Mouse (Mus musculus) myocyte (in vitro differentiated cells): ENCODE measurements around the gene Rps21. TPM values are rescaled to one million over a fixed set of nuclear protein-coding genes. Genes with fewer than 3 reads are reported as not detected.

Experiments
- H3K27me3 ChIP-seq: one replicate; pipeline ENCODE4 v1.6.1; 2011; ENCODE audit not compliant: control insufficient read depth, insufficient read depth, insufficient read length
- H3K36me3 ChIP-seq: one replicate; pipeline ENCODE4 v1.6.1; 2011; ENCODE audit not compliant: control insufficient read depth, insufficient read depth
- H3K4me2 ChIP-seq: one replicate; pipeline ENCODE4 v1.6.1; 2011; ENCODE audit warnings: low read depth, control low read depth
- H3K4me3 ChIP-seq: one replicate; pipeline ENCODE4 v1.5.1; 2011; ENCODE audit warnings: mild to moderate bottlenecking, control low read depth, moderate library complexity
- H3K79me2 ChIP-seq: one replicate; pipeline ENCODE4 v1.6.1; 2011; ENCODE audit not compliant: control insufficient read depth, insufficient read depth
- H3ac ChIP-seq: one replicate; pipeline ENCODE4 v1.6.1; 2011; ENCODE audit not compliant: control insufficient read depth, insufficient read length
- CEBPB ChIP-seq: IDR thresholded peaks from 2 replicates; pipeline ENCODE4 v1.6.1; 2011; ENCODE audit warnings: mild to moderate bottlenecking, moderate library complexity; ENCODE audit not compliant: poor library complexity, insufficient read depth, severe bottlenecking
- E2F4 ChIP-seq: IDR thresholded peaks from one replicate; pipeline ENCODE4 v1.6.1; 2011; ENCODE audit warnings: mild to moderate bottlenecking, control low read depth, moderate library complexity; ENCODE audit not compliant: insufficient read depth
- MAX ChIP-seq: IDR thresholded peaks from one replicate; pipeline ENCODE4 v1.6.1; 2011; ENCODE audit warnings: low read depth, mild to moderate bottlenecking, control low read depth
- MYOD1 ChIP-seq, 3 experiments: IDR thresholded peaks; one replicate each; pipeline ENCODE4 v1.6.1; 2011; ENCODE audit warnings: control low read depth in 2 of 3, low read depth in 2 of 3, mild to moderate bottlenecking in 2 of 3, moderate library complexity in 1 of 3; ENCODE audit not compliant: insufficient read length in 2 of 3, control insufficient read depth in 1 of 3
- MYOG ChIP-seq, 3 experiments: IDR thresholded peaks; one replicate each; pipeline ENCODE4 v1.6.1; 2011; ENCODE audit warnings: control low read depth in 2 of 3, low read depth in 2 of 3, mild to moderate bottlenecking in 2 of 3; ENCODE audit not compliant: insufficient read length in 2 of 3, control insufficient read depth in 1 of 3, insufficient read depth in 1 of 3
- POLR2A ChIP-seq: IDR thresholded peaks from one replicate; pipeline ENCODE4 v1.6.1; 2011; ENCODE audit warnings: low read depth, mild to moderate bottlenecking, control low read depth, moderate library complexity; ENCODE audit not compliant: insufficient read length
- POLR2AphosphoS2 ChIP-seq: IDR thresholded peaks from one replicate; pipeline ENCODE4 v1.6.1; 2011; ENCODE audit warnings: low read depth, control low read depth; ENCODE audit not compliant: insufficient read length
- REST ChIP-seq: IDR thresholded peaks from one replicate; pipeline ENCODE4 v1.6.1; 2011; ENCODE audit warnings: mild to moderate bottlenecking, control low read depth, moderate library complexity; ENCODE audit not compliant: insufficient read depth, insufficient read length
- SRF ChIP-seq: IDR thresholded peaks from one replicate; pipeline ENCODE4 v1.6.1; 2011; ENCODE audit warnings: low read depth; ENCODE audit not compliant: control insufficient read depth, insufficient read length
- TCF12 ChIP-seq: IDR thresholded peaks from one replicate; pipeline ENCODE4 v1.6.1; 2011; ENCODE audit warnings: mild to moderate bottlenecking, control low read depth; ENCODE audit not compliant: poor library complexity, insufficient read depth, severe bottlenecking
- TCF3 ChIP-seq: IDR thresholded peaks from one replicate; pipeline ENCODE4 v1.6.1; 2011; ENCODE audit warnings: low read depth, control low read depth; ENCODE audit not compliant: insufficient read length
- USF1 ChIP-seq: IDR thresholded peaks from one replicate; pipeline ENCODE4 v1.6.1; 2011; ENCODE audit warnings: low read depth, mild to moderate bottlenecking, control low read depth, moderate library complexity
- polyA plus RNA-seq: library from polyadenylated mRNA; unstranded; fragments of >200 nt; fragmentation: generic; extraction: Trizol; gene quantifications from one replicate; pipeline ENCODE4 v1.2.1, GENCODE M21; 2012; ENCODE audit warnings: missing spikeins

The Rps21 gene
- polyA plus RNA-seq, 1 experiment = 3,913 TPM

DNA sequence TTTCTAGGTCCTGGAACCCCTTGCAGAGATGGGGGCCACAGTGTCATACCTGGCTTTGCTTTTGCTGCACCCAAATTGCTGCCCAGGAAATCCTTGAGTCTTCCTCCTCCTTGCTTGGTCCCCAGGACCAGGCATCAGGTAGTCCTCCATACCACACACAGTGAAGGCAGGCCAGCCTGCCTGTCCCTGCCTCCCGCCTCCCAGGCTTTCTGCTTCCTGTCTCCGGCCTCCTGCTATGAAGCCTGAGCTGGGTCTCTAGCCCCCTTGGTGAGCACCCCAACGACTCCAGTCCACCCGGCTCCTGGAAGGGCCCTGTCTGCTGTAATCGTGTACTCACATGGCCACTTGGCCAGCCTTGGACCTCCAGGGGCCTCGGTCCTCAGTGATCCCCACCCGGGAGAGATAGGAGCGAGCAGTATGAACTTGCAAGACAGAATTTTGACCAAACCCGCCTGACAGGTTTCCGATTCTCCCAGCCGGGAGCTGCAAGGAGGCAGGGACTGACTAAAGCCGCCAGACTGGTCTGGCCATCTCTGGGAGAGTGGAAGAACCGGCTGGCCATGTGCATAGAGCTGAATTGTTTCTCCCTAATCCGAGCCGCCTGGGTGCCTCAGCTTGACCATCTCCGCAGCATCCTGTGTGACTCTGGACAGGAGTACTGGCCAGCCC lies 32.4 kb downstream of the Rps21 start, which contains the start of gene Rbbp8nl:
TSS of gene Rbbp8nl (minus strand) at position 440 of the 669 bp plus-strand sequence.
- Histone ChIP-seq H3K4me3 (no peak within 1 kb of the TSS), H3K36me3 (no peaks in the 10 kb centered on the region), H3K27me3 (peaks cover 84% of the 10 kb centered on the region), H3K79me2 (no peaks in the 10 kb centered on the region), H3ac (no peak within 1 kb of the TSS), H3K4me2 (no peak within 1 kb of the TSS)
- TF ChIP-seq E2F4 (no peak), TCF12 (no peak), MYOG (IDR thresholded peaks at IDR 0.05; ENCODE audit: control insufficient read depth in 1 of 3, insufficient read depth in 1 of 3, insufficient read length in 2 of 3, low read depth in 2 of 3) (no peak), TCF3 (no peak), POLR2AphosphoS2 (no peak)

DNA sequence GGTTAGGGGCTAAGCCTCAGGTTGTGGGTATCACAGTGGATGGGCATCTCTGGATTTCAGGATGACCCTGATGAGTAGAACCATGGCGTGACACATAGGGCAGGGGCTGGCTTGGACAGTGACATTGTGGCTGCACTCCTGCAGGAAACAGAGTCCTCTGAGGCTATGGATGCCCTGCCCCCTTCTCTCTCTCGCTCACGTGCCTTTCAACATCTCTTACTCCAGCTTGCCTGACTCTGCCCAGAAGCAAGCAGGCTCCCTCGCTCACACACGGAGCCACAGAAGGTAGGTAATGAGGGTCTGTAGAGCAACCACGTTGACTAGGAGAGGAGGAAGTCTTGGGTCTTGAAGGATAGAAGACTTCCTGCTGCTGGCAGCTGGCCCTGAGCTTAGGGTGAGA lies 33.3 kb downstream of the Rps21 start:
- Histone ChIP-seq H3ac (no peak overlapping the region), H3K79me2 (no peaks in the 10 kb centered on the region), H3K27me3 (peaks cover 79% of the 10 kb centered on the region), H3K4me2 (no peak overlapping the region), H3K4me3 (no peak overlapping the region), H3K36me3 (no peaks in the 10 kb centered on the region)
- no peak for TF ChIP-seq REST
- no peak for TF ChIP-seq MYOD1 (IDR thresholded peaks at IDR 0.05; ENCODE audit: control insufficient read depth in 1 of 3, insufficient read length in 2 of 3, low read depth in 2 of 3)
- TF ChIP-seq USF1 = no peak
- no peak for TF ChIP-seq MAX
- no peak for TF ChIP-seq CEBPB
- no peak for TF ChIP-seq TCF12
- TF ChIP-seq E2F4 = no peak
- TF ChIP-seq MYOG (IDR thresholded peaks at IDR 0.05; ENCODE audit: control insufficient read depth in 1 of 3, insufficient read depth in 1 of 3, insufficient read length in 2 of 3, low read depth in 2 of 3) = no peak
- TF ChIP-seq SRF = no peak

- Histone ChIP-seq H3K79me2 (no peaks in the 10 kb centered on the region), H3K4me2 (no peak overlapping the region), H3K4me3 (no peak overlapping the region), H3K36me3 (no peaks in the 10 kb centered on the region), H3K27me3 (peaks cover 77% of the 10 kb centered on the region), H3ac (no peak overlapping the region)
- TF ChIP-seq CEBPB = no peak
- no peak for TF ChIP-seq MYOG (IDR thresholded peaks at IDR 0.05; ENCODE audit: control insufficient read depth in 1 of 3, insufficient read depth in 1 of 3, insufficient read length in 2 of 3, low read depth in 2 of 3)
- no peak for TF ChIP-seq E2F4
- TF ChIP-seq REST = no peak
- no peak for TF ChIP-seq POLR2A
- no peak for TF ChIP-seq USF1
- TF ChIP-seq MYOD1 (IDR thresholded peaks at IDR 0.05; ENCODE audit: control insufficient read depth in 1 of 3, insufficient read length in 2 of 3, low read depth in 2 of 3) = no peak
- TF ChIP-seq MAX = no peak
- no peak for TF ChIP-seq TCF12
- no peak for TF ChIP-seq SRF
- TF ChIP-seq TCF3 = no peak
Measured at GRCm38 (mm10) chr2:180291566-180291965, 34.4 kb downstream of the Rps21 start.

GRCm38 (mm10) chr2:180292026-180292425 lies 34.8 kb downstream of the Rps21 start:
- H3K4me3 ChIP-seq = no peak overlapping the region
- no peaks in the 10 kb centered on the region for H3K79me2 ChIP-seq
- peaks cover 74% of the 10 kb centered on the region for H3K27me3 ChIP-seq
- no peak overlapping the region for H3ac ChIP-seq
- TF ChIP-seq MYOD1 (IDR thresholded peaks at IDR 0.05; ENCODE audit: control insufficient read depth in 1 of 3, insufficient read length in 2 of 3, low read depth in 2 of 3) = no peak
- no peak for TF ChIP-seq SRF
- no peak for TF ChIP-seq TCF12
- TF ChIP-seq MYOG (IDR thresholded peaks at IDR 0.05; ENCODE audit: control insufficient read depth in 1 of 3, insufficient read depth in 1 of 3, insufficient read length in 2 of 3, low read depth in 2 of 3) = no peak
- no peak for TF ChIP-seq POLR2AphosphoS2
- no peak for TF ChIP-seq MAX
- TF ChIP-seq TCF3 = no peak
- TF ChIP-seq USF1 = no peak
- no peak for TF ChIP-seq CEBPB
- TF ChIP-seq REST = no peak
- TF ChIP-seq E2F4 = no peak
- no peak for TF ChIP-seq POLR2A
- no peaks in the 10 kb centered on the region for H3K36me3 ChIP-seq
- no peak overlapping the region for H3K4me2 ChIP-seq

DNA sequence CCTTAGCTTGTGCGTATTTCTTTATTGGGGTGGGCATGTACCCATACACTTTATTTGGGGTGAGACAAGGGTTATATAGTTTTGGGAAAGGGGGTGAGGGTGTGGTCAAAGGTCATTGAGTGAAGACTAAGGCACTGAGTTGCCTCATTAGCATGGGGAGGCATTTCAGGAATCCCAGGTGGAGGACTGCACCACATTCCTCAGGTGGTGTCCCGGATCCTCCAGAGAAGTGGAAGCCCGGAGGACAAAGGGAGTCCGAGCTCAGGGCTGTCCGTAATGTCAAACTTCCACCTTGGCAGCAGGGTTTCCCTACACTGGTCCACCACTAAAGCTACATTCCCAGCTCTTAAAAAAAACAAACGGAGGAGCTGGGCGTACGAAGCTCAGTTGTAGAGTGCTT lies 35.7 kb downstream of the Rps21 start:
- H3ac ChIP-seq = no peak overlapping the region
- H3K4me3 ChIP-seq = no peak overlapping the region
- H3K27me3 ChIP-seq = peaks cover 66% of the 10 kb centered on the region
- no peaks in the 10 kb centered on the region for H3K36me3 ChIP-seq
- no peak overlapping the region for H3K4me2 ChIP-seq
- H3K79me2 ChIP-seq = no peaks in the 10 kb centered on the region
- TF ChIP-seq MYOG (IDR thresholded peaks at IDR 0.05; ENCODE audit: control insufficient read depth in 1 of 3, insufficient read depth in 1 of 3, insufficient read length in 2 of 3, low read depth in 2 of 3) = no peak
- TF ChIP-seq MYOD1 (IDR thresholded peaks at IDR 0.05; ENCODE audit: control insufficient read depth in 1 of 3, insufficient read length in 2 of 3, low read depth in 2 of 3) = no peak
- no peak for TF ChIP-seq TCF12
- TF ChIP-seq REST = no peak
- no peak for TF ChIP-seq CEBPB
- TF ChIP-seq TCF3 = no peak
- no peak for TF ChIP-seq POLR2A
- no peak for TF ChIP-seq SRF
- TF ChIP-seq E2F4 = no peak
